Mouse (Mus musculus) MEL (cell line): ENCODE results near the gene Wdr91. TPM values are rescaled to one million over a fixed set of nuclear protein-coding genes. Genes with fewer than 3 reads are reported as not detected.
A peak's percentile ranks its signal among the peaks of the same experiment; 100 is the strongest.

ENCODE experiments used
- DNase-seq: peaks from one replicate; pipeline ENCODE4 v3.0.0; 2011; ENCODE audit warnings: low read depth, low spot score
- H3K27ac ChIP-seq: 2 replicates; pipeline ENCODE4 v1.5.1; 2012; ENCODE audit warnings: low read depth, mild to moderate bottlenecking, control low read depth, low read length, moderate library complexity; ENCODE audit not compliant: control insufficient read depth
- H3K27me3 ChIP-seq, 2 experiments: fragments of 150-350 bp in 1 of 2; sonication (generic) in 1 of 2; 2 replicates each; pipeline ENCODE4 v1.6.1; 2012; ENCODE audit warnings: low read length in 2 of 2, mild to moderate bottlenecking in 2 of 2, improper control_type of control experiment in 1 of 2, moderate library complexity in 1 of 2; ENCODE audit not compliant: insufficient read depth in 2 of 2, control insufficient read depth in 1 of 2
- H3K36me3 ChIP-seq, 2 experiments: 2 replicates each; pipeline ENCODE4 v1.6.1; 2012 to 2014; ENCODE audit warnings: low read length in 2 of 2, improper control_type of control experiment in 1 of 2, inconsistent platforms in 1 of 2, mild to moderate bottlenecking in 1 of 2; ENCODE audit not compliant: insufficient read depth in 2 of 2, control insufficient read depth in 1 of 2
- H3K4me1 ChIP-seq, 2 experiments: fragments of 150-350 bp in 1 of 2; sonication (generic) in 1 of 2; 2 replicates each; pipeline ENCODE4 v1.6.1; 2012; ENCODE audit warnings: low read length in 2 of 2, improper control_type of control experiment in 1 of 2, mild to moderate bottlenecking in 1 of 2; ENCODE audit not compliant: insufficient read depth in 2 of 2, control insufficient read depth in 1 of 2
- H3K4me3 ChIP-seq, 2 experiments: fragments of 150-350 bp in 1 of 2; sonication (generic) in 1 of 2; 2 replicates each; pipeline ENCODE4 v1.5.1; 2012; ENCODE audit warnings: low read depth in 2 of 2, low read length in 2 of 2, mild to moderate bottlenecking in 2 of 2, moderate library complexity in 2 of 2, control low read depth in 1 of 2, improper control_type of control experiment in 1 of 2; ENCODE audit not compliant: control insufficient read depth in 1 of 2, insufficient read depth in 1 of 2
- H3K79me2 ChIP-seq: 2 replicates; pipeline ENCODE4 v1.6.1; 2012; ENCODE audit warnings: mild to moderate bottlenecking, low read length, moderate library complexity; ENCODE audit not compliant: control insufficient read depth, poor library complexity, insufficient read depth
- H3K9ac ChIP-seq: 2 replicates; pipeline ENCODE4 v1.6.1; 2012; ENCODE audit warnings: low read depth, mild to moderate bottlenecking, control low read depth, low read length, moderate library complexity; ENCODE audit not compliant: control insufficient read depth, poor library complexity, severe bottlenecking
- H3K9me3 ChIP-seq: fragments of 150-350 bp; sonication (generic); replicated peaks from 2 replicates; pipeline ENCODE4 v1.6.1; 2012; ENCODE audit warnings: mild to moderate bottlenecking, low read length, improper control_type of control experiment, moderate library complexity; ENCODE audit not compliant: insufficient read depth
- CHD1 ChIP-seq: IDR thresholded peaks from 2 replicates; pipeline ENCODE4 v1.6.1; 2012; ENCODE audit warnings: low read depth, mild to moderate bottlenecking, inconsistent platforms, low read length, improper control_type of control experiment
- EP300 ChIP-seq, 2 experiments: IDR thresholded peaks; 2 replicates each; pipeline ENCODE4 v1.6.1; 2011; ENCODE audit warnings: improper control_type of control experiment in 2 of 2, low read length in 2 of 2, low read depth in 1 of 2, mild to moderate bottlenecking in 1 of 2
- ETS1 ChIP-seq: IDR thresholded peaks from 2 replicates; pipeline ENCODE4 v1.6.1; 2012; ENCODE audit warnings: low read depth, mild to moderate bottlenecking, inconsistent platforms, low read length, improper control_type of control experiment, moderate library complexity
- GABPA ChIP-seq: IDR thresholded peaks from 2 replicates; pipeline ENCODE4 v1.6.1; 2012; ENCODE audit warnings: low read depth, mild to moderate bottlenecking, inconsistent platforms, low read length, improper control_type of control experiment, moderate library complexity
- MAFK ChIP-seq: IDR thresholded peaks from 2 replicates; pipeline ENCODE4 v1.6.1; 2011; ENCODE audit warnings: low read depth, mild to moderate bottlenecking, low read length, improper control_type of control experiment, borderline replicate concordance
- MYC ChIP-seq: IDR thresholded peaks from 2 replicates; pipeline ENCODE4 v1.6.1; 2011; ENCODE audit warnings: low read depth, mild to moderate bottlenecking, low read length, improper control_type of control experiment, moderate library complexity
- NELFE ChIP-seq: IDR thresholded peaks from 2 replicates; pipeline ENCODE4 v1.6.1; 2011; ENCODE audit warnings: low read depth, low read length, improper control_type of control experiment
- RCOR1 ChIP-seq: IDR thresholded peaks from 2 replicates; pipeline ENCODE4 v1.6.1; 2012; ENCODE audit warnings: low read depth, mild to moderate bottlenecking, inconsistent platforms, low read length, improper control_type of control experiment
- SIN3A ChIP-seq: IDR thresholded peaks from 2 replicates; pipeline ENCODE4 v1.6.1; 2012; ENCODE audit warnings: low read length, improper control_type of control experiment, inconsistent platforms
- TBP ChIP-seq: IDR thresholded peaks from 2 replicates; pipeline ENCODE4 v1.8.0; 2011; ENCODE audit warnings: low read depth, low read length, improper control_type of control experiment
- TCF12 ChIP-seq: IDR thresholded peaks from 2 replicates; pipeline ENCODE4 v1.6.1; 2014; ENCODE audit warnings: low read depth, mild to moderate bottlenecking, inconsistent platforms, low read length, improper control_type of control experiment, moderate library complexity
- USF1 ChIP-seq: IDR thresholded peaks from 2 replicates; pipeline ENCODE4 v1.6.1; 2014; ENCODE audit warnings: low read depth, mild to moderate bottlenecking, inconsistent platforms, low read length, improper control_type of control experiment, moderate library complexity
- ZNF384 ChIP-seq: IDR thresholded peaks from 2 replicates; pipeline ENCODE4 v1.6.1; 2012; ENCODE audit warnings: low read depth, mild to moderate bottlenecking, inconsistent platforms, low read length, improper control_type of control experiment
- polyA plus RNA-seq, 2 experiments: library from polyadenylated mRNA; stranded (reverse) in 1 of 2; unstranded in 1 of 2; fragments of >175 nt in 1 of 2; fragments of >200 nt in 1 of 2; gene quantifications; 2 replicates each; pipeline versions ENCODE4 v1.2.1 to v1.2.4; 2012; ENCODE audit warnings: low replicate concordance in 2 of 2, low read depth in 1 of 2; ENCODE audit not compliant: insufficient read length in 2 of 2, insufficient read depth in 1 of 2, missing spikeins in 1 of 2
- total RNA-seq: library from RNA; depleted of rRNA; stranded (reverse); fragments of 300-350 nt; gene quantifications from 2 replicates; pipeline ENCODE4 v1.2.3, GENCODE M21; 2012

The Wdr91 gene
- total and polyA plus RNA-seq, 3 experiments = 11.7 to 24.1 TPM; not detected in 1

GRCm38 (mm10) chr6:34868507-34869217 is 42.0 kb downstream of the Wdr91 start:
- Histone ChIP-seq H3K4me3 (peak overlapping the region; percentile 42 to 50), H3K9me3 (no peaks in the 10 kb centered on the region), H3K79me2 (no peaks in the 10 kb centered on the region; the same call in 1 of the 2 replicates), H3K36me3 (peaks cover 0 to 52% of the 10 kb centered on the region in 2 experiments; a peak in 2 of 4 replicates), H3K27ac (peak overlapping the region; percentile 95), H3K4me1 (peaks cover 17 to 63% of the 10 kb centered on the region in 2 experiments), H3K27me3 (no peaks in the 10 kb centered on the region), H3K9ac (peak overlapping the region; percentile 73)
- DNase-seq = peak; percentile 60
- TF ChIP-seq CHD1 (0 out of 2 replicates have a peak, but pooled peaks have one; percentile 15), EP300 (IDR thresholded peaks at IDR 0.05; ENCODE audit: low read depth in 1 of 2, low read length in 2 of 2) (no peak), RCOR1 (0 out of 2 replicates have a peak, but pooled peaks have one; percentile 14), GABPA (no peak), ETS1 (peak; percentile 60; the same call in 1 of the 2 replicates)

- no peaks in the 10 kb centered on the region for H3K9me3 ChIP-seq
- peak overlapping the region; percentile 95 for H3K27ac ChIP-seq
- no peaks in the 10 kb centered on the region for H3K27me3 ChIP-seq
- peak overlapping the region; percentile 42 to 50 for H3K4me3 ChIP-seq
- no peak for DNase-seq
- H3K9ac ChIP-seq = peak overlapping the region; percentile 73
- TF ChIP-seq SIN3A = peak; percentile 37; the same call in 1 of the 2 replicates
- TF ChIP-seq ETS1 = no peak
- peaks cover 0 to 52% of the 10 kb centered on the region in 2 experiments; a peak in 2 of 4 replicates for H3K36me3 ChIP-seq
- peaks cover 18 to 63% of the 10 kb centered on the region in 2 experiments for H3K4me1 ChIP-seq
- peaks cover 1% of the 10 kb centered on the region; the same call in 1 of the 2 replicates for H3K79me2 ChIP-seq
These were observed 42.7 kb downstream of the Wdr91 start for GRCm38 (mm10) chr6:34867995-34868350.

- peaks cover 0 to 52% of the 10 kb centered on the region in 2 experiments; a peak in 2 of 4 replicates for H3K36me3 ChIP-seq
- no peaks in the 10 kb centered on the region for H3K9me3 ChIP-seq
- TF ChIP-seq TCF12 (0 out of 2 replicates have a peak, but pooled peaks have one; percentile 17), TBP (peak; percentile 56; the same call in 1 of the 2 replicates), MYC (0 out of 2 replicates have a peak, but pooled peaks have one; percentile 52), SIN3A (peak; percentile 28; the same call in 1 of the 2 replicates), ZNF384 (no peak), MAFK (no peak), USF1 (no peak), NELFE (peak; percentile 34; the same call in 1 of the 2 replicates)
- H3K79me2 ChIP-seq = peaks cover 3% of the 10 kb centered on the region; the same call in 1 of the 2 replicates
- peak overlapping the region; percentile 57 for H3K9ac ChIP-seq
- peak overlapping the region; percentile 24; a peak in 2 of 4 replicates for H3K4me3 ChIP-seq
- H3K27me3 ChIP-seq = no peaks in the 10 kb centered on the region
- peaks cover 18 to 63% of the 10 kb centered on the region in 2 experiments for H3K4me1 ChIP-seq
- H3K27ac ChIP-seq = peak overlapping the region; percentile 95
- DNase-seq = peak; percentile 81
These were observed 43.2 kb downstream of the Wdr91 start for GRCm38 (mm10) chr6:34867301-34867994.
